Mouse (Mus musculus): Measurements from ENCODE around the gene Cmtm6.

Gene Cmtm6

GRCm38 (mm10) chr9:114768066-114768465 lies 37.1 kb downstream of the Cmtm6 start:
- in situ Hi-C loops (cut with MboI; ENCODE audit: low sequenced_read_pairs) = no loop called here

GRCm38 (mm10) chr9:114770224-114770623 lies 39.3 kb downstream of the Cmtm6 start:
- in situ Hi-C loops (cut with MboI; ENCODE audit: low sequenced_read_pairs) = no loop called here

GRCm38 (mm10) chr9:114771565-114771964 lies 40.6 kb downstream of the Cmtm6 start:
- in situ Hi-C loops (cut with MboI; ENCODE audit: low sequenced_read_pairs) = no loop called here

GRCm38 (mm10) chr9:114774629-114775028 lies 43.7 kb downstream of the Cmtm6 start:
- in situ Hi-C loops (cut with MboI; ENCODE audit: low sequenced_read_pairs) = no loop called here

- in situ Hi-C loops (cut with MboI; ENCODE audit: low sequenced_read_pairs) = no loop called here
These were observed 44.4 kb downstream of the Cmtm6 start for GRCm38 (mm10) chr9:114775272-114775671.

GRCm38 (mm10) chr9:114776361-114776760 lies 45.4 kb downstream of the Cmtm6 start:
- in situ Hi-C loops (cut with MboI; ENCODE audit: low sequenced_read_pairs) = no loop called here

GRCm38 (mm10) chr9:114777178-114778046 lies 46.5 kb downstream of the Cmtm6 start:
- in situ Hi-C loops (cut with MboI; ENCODE audit: low sequenced_read_pairs) = no loop called here

- in situ Hi-C loops (cut with MboI; ENCODE audit: low sequenced_read_pairs) = no loop called here
These were observed 47.1 kb downstream of the Cmtm6 start for GRCm38 (mm10) chr9:114778047-114778390.

GRCm38 (mm10) chr9:114778877-114779276 lies 48.0 kb downstream of the Cmtm6 start:
- in situ Hi-C loops (cut with MboI; ENCODE audit: low sequenced_read_pairs) = no loop called here

- in situ Hi-C loops (cut with MboI; ENCODE audit: low sequenced_read_pairs) = no loop called here
These were observed 49.2 kb downstream of the Cmtm6 start for GRCm38 (mm10) chr9:114779984-114780745.

- in situ Hi-C loops (cut with MboI; ENCODE audit: low sequenced_read_pairs) = no loop called here
These were observed 50.0 kb downstream of the Cmtm6 start for GRCm38 (mm10) chr9:114780746-114781525.

GRCm38 (mm10) chr9:114781526-114782212 lies 50.8 kb downstream of the Cmtm6 start, which contains the start of gene Cmtm7:
Gene Cmtm7, minus strand, starts transcription at chr9:114781856.
- in situ Hi-C loops (cut with MboI; ENCODE audit: low sequenced_read_pairs) = no loop called here

GRCm38 (mm10) chr9:114785432-114786125 lies 54.7 kb downstream of the Cmtm6 start:
- in situ Hi-C loops (cut with MboI; ENCODE audit: low sequenced_read_pairs) = no loop called here

GRCm38 (mm10) chr9:114787134-114787533 lies 56.2 kb downstream of the Cmtm6 start:
- in situ Hi-C loops (cut with MboI; ENCODE audit: low sequenced_read_pairs) = no loop called here

- in situ Hi-C loops (cut with MboI; ENCODE audit: low sequenced_read_pairs) = no loop called here
These were observed 56.8 kb downstream of the Cmtm6 start for GRCm38 (mm10) chr9:114787716-114788115.

- in situ Hi-C loops (cut with MboI; ENCODE audit: low sequenced_read_pairs) = no loop called here
These were observed 57.8 kb downstream of the Cmtm6 start for GRCm38 (mm10) chr9:114788697-114789096.

- in situ Hi-C loops (cut with MboI; ENCODE audit: low sequenced_read_pairs) = no loop called here
These were observed 58.6 kb downstream of the Cmtm6 start for GRCm38 (mm10) chr9:114789557-114789956.

- in situ Hi-C loops (cut with MboI; ENCODE audit: low sequenced_read_pairs) = loop anchor here (10.0 kb wide), 1 partner anchor 95 kb away; no protein-coding TSS in a partner anchor
These were observed 59.1 kb downstream of the Cmtm6 start for GRCm38 (mm10) chr9:114789989-114790388.

GRCm38 (mm10) chr9:114793764-114794295 lies 62.9 kb downstream of the Cmtm6 start:
- in situ Hi-C loops (cut with MboI; ENCODE audit: low sequenced_read_pairs) = loop anchor here (10.0 kb wide), 1 partner anchor 91 kb away; no protein-coding TSS in a partner anchor

Data from CH12F3 (cell line).